Mouse (Mus musculus) kidney, embryonic 14.5 days (tissue): ENCODE measurements around the gene Mpc1. TPM values are rescaled to one million over a fixed set of nuclear protein-coding genes. Genes with fewer than 3 reads are reported as not detected.

Experiments used
- ATAC-seq: fragments of 200-750 bp; cut with Nextera tagmentation; 2 replicates; pipeline ENCODE4 v1.8.0; 2017; ENCODE audit warnings: moderate number of reproducible peaks, mild to moderate bottlenecking, moderate TSS enrichment, moderate library complexity; ENCODE audit not compliant: low FRiP score, low TSS enrichment
- H3K27ac ChIP-seq: fragments of 300-500 bp; sonication (generic); 2 replicates; pipeline ENCODE4 v1.5.1; 2014; ENCODE audit warnings: low read depth, mild to moderate bottlenecking, low read length, moderate library complexity, mixed read lengths
- H3K27me3 ChIP-seq: fragments of 300-500 bp; sonication (generic); 2 replicates; pipeline ENCODE4 v1.6.1; 2014; ENCODE audit warnings: mild to moderate bottlenecking, low read length; ENCODE audit not compliant: control insufficient read depth, insufficient read depth
- H3K36me3 ChIP-seq: fragments of 300-500 bp; sonication (generic); 2 replicates; pipeline ENCODE4 v1.6.1; 2014; ENCODE audit warnings: low read length, mixed read lengths; ENCODE audit not compliant: control insufficient read depth, insufficient read depth
- H3K4me1 ChIP-seq: fragments of 300-500 bp; sonication (generic); 2 replicates; pipeline ENCODE4 v1.6.1; 2014; ENCODE audit warnings: low read length, mixed read lengths; ENCODE audit not compliant: control insufficient read depth, insufficient read depth
- H3K4me2 ChIP-seq: fragments of 300-500 bp; sonication (generic); replicated peaks from 2 replicates; pipeline ENCODE4 v1.6.1; 2014; ENCODE audit warnings: low read depth, mild to moderate bottlenecking, low read length
- H3K4me3 ChIP-seq: fragments of 300-500 bp; sonication (generic); 2 replicates; pipeline ENCODE4 v1.5.1; 2014; ENCODE audit warnings: mild to moderate bottlenecking, low read length
- H3K9ac ChIP-seq: fragments of 300-500 bp; sonication (generic); 2 replicates; pipeline ENCODE4 v1.6.1; 2014; ENCODE audit warnings: low read depth, mild to moderate bottlenecking, low read length, moderate library complexity
- H3K9me3 ChIP-seq: fragments of 300-500 bp; sonication (generic); 2 replicates; pipeline ENCODE4 v1.6.1; 2016; ENCODE audit warnings: low read length; ENCODE audit not compliant: control insufficient read depth
- WGBS: fragments of 180-500 bp; shearing (Covaris S2); extraction: QIAGEN DNeasy Blood & Tissue Kit; methylation state at CpG from one replicate; pipeline ENCODE4 v1.1.7; 2014; 5-methylcytosine and 5-hydroxymethylcytosine counted together
- polyA plus RNA-seq: library from polyadenylated mRNA; unstranded; fragments of >200 nt; fragmentation: Nextera tagmentation; extraction: Ambion mirVana; gene quantifications from 2 replicates; pipeline ENCODE4 v1.2.1, GENCODE M21; 2014

Mpc1 gene
- polyA plus RNA-seq, 1 experiment from 2014 or later = 145 TPM

- WGBS = 97% methylated on average over 3 of the region's 3 CpGs
- no peak overlapping the region for H3K4me2 ChIP-seq
Observed at GRCm38 (mm10) chr17:8289993-8290679, 7.4 kb downstream of the Mpc1 start.

DNA sequence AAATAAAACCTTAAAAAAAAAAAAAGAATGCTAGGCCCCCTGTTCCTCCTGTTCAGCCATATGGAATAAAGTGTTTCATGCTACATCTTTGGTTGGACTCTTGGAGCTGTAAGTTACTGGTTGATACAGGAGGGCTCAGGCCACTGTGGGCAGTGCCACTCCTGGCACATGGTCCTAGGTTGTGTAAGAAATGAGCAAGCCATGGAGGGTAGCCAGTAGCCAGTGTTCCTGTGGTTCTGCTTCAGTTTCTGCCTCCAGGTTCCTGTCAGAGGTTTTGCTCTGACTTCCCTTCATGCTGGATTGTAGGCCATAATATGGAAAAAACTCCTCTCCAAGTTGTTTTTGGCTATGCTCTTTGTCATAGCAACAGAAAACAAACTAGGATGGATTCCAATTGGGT is 8.0 kb downstream of the Mpc1 start:
- Histone ChIP-seq H3K27ac (no peak overlapping the region), H3K27me3 (no peaks in the 10 kb centered on the region), H3K4me2 (no peak overlapping the region), H3K4me1 (no peaks in the 10 kb centered on the region), H3K9ac (no peak overlapping the region), H3K36me3 (no peaks in the 10 kb centered on the region), H3K9me3 (no peaks in the 10 kb centered on the region), H3K4me3 (no peak overlapping the region)
- ATAC-seq = no peak

More at GRCm38 (mm10) chr17:8289993-8290679, 7.4 kb downstream of the Mpc1 start:
- H3K9ac ChIP-seq = no peak overlapping the region
- H3K4me1 ChIP-seq = 0 out of 2 replicates have a peak, but pooled peaks cover 1% of the 10 kb centered on the region
- H3K9me3 ChIP-seq = no peaks in the 10 kb centered on the region
- no peak for ATAC-seq
- H3K4me3 ChIP-seq = no peak overlapping the region
- H3K27me3 ChIP-seq = no peaks in the 10 kb centered on the region
- H3K36me3 ChIP-seq = no peaks in the 10 kb centered on the region
- H3K27ac ChIP-seq = no peak overlapping the region

DNA sequence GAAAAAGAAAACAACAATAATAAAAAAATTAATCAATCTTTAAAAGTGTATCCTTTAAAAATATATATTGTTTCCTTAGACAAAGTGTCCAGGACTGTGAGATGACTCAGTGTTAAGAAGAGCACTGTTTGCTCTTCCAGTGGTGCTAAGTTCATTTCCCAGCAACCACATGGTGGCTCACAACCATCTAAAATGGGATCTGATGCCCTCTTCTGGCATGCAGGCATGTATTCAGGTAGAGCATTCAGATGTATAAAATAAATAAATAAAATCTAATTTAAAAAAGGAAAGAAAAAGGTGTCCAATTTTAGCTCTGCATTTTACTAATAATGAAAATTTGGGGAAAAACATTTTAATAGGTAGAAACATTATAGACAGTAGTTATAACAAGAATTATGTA is 13.1 kb downstream of the Mpc1 start:
- Histone ChIP-seq H3K9ac (no peak overlapping the region), H3K27ac (no peak overlapping the region), H3K27me3 (no peaks in the 10 kb centered on the region), H3K4me3 (no peak overlapping the region), H3K4me1 (no peaks in the 10 kb centered on the region), H3K9me3 (no peaks in the 10 kb centered on the region), H3K36me3 (no peaks in the 10 kb centered on the region; the same call in 1 of the 2 replicates), H3K4me2 (no peak overlapping the region)
- ATAC-seq = no peak

DNA sequence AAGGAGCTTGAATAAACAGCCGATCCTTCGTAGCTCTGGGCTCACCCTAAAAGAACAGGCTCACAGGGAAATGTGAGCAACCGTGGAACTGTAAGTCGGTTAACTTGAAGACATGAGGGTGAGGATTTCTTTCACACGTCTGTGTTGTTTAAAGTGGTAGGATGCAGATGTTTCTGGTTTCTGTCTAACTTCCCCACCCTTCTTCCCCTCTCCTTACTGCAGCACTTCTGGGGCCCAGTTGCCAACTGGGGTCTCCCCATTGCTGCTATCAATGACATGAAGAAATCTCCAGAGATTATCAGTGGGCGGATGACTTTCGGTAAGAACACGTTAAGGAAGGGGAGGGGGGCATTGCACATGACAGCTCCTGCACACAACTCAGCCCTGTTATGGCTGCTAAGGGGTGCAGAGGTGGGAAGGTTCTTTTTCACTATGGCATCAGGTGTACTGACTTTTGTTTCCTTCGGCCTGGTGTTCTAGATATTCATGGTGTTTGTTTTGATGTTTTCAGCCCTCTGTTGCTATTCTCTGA is 13.7 kb downstream of the Mpc1 start:
- H3K4me2 ChIP-seq = no peak overlapping the region
- H3K36me3 ChIP-seq = no peaks in the 10 kb centered on the region; the same call in 1 of the 2 replicates
- no peak overlapping the region for H3K4me3 ChIP-seq
- H3K9me3 ChIP-seq = no peaks in the 10 kb centered on the region
- no peak overlapping the region for H3K9ac ChIP-seq
- H3K4me1 ChIP-seq = no peaks in the 10 kb centered on the region
- no peaks in the 10 kb centered on the region for H3K27me3 ChIP-seq
- WGBS = 83% methylated on average over 9 of the region's 9 CpGs
- ATAC-seq = no peak
- H3K27ac ChIP-seq = no peak overlapping the region

DNA sequence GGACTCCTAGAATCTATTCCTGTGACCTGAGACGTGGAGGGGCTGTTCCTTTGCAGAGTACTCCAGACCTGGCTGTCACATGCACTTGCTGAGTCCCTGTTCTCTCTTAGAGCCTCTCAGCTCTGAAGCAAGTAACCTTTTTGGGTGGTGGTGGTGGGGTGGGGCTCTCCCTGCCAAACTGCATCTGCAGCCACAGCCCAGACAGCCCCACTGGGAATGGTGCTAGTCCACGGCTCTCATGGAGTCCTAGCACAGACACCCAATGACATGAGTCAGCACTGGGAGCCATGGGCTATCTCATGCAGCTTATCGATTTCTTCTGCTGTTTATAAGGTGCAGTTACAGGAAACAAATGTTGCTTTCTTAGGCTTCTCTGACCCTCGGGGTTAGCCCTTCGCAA is 15.0 kb downstream of the Mpc1 start:
- H3K36me3 ChIP-seq = no peaks in the 10 kb centered on the region; the same call in 1 of the 2 replicates
- H3K27ac ChIP-seq = no peak overlapping the region
- no peak overlapping the region for H3K4me2 ChIP-seq
- no peak overlapping the region for H3K9ac ChIP-seq
- no peaks in the 10 kb centered on the region for H3K4me1 ChIP-seq
- ATAC-seq = no peak
- H3K27me3 ChIP-seq = no peaks in the 10 kb centered on the region
- 80% methylated on average over 5 of the region's 5 CpGs for WGBS
- no peak overlapping the region for H3K4me3 ChIP-seq
- no peaks in the 10 kb centered on the region for H3K9me3 ChIP-seq

DNA sequence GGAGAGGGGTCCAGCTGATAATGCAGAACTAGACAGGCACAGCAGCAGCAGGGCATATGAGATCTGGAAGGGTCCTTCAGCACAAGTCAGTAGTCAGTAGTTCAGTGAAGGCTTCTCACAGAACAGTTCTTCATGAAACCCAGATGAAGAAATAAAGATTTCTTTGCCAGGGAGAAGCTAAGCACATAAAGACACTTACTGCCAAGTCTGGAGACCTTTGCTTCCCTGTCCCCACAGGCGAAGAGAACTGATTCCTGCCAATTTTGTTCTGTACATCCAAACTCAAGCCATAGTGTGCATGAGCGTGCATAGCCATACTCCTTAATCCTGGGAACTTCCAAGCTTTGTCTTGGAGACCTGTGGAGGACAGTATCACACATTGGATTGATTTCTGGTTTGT is 15.6 kb downstream of the Mpc1 start:
- Histone ChIP-seq H3K36me3 (no peaks in the 10 kb centered on the region; the same call in 1 of the 2 replicates), H3K4me1 (no peaks in the 10 kb centered on the region), H3K4me3 (no peak overlapping the region), H3K9me3 (no peaks in the 10 kb centered on the region), H3K9ac (no peak overlapping the region), H3K4me2 (no peak overlapping the region), H3K27ac (no peak overlapping the region), H3K27me3 (no peaks in the 10 kb centered on the region)
- 88% methylated on average over 2 of the region's 2 CpGs for WGBS
- ATAC-seq = no peak

GRCm38 (mm10) chr17:8299524-8299923 is 16.8 kb downstream of the Mpc1 start:
- Histone ChIP-seq H3K4me2 (no peak overlapping the region), H3K27me3 (no peaks in the 10 kb centered on the region), H3K27ac (no peak overlapping the region), H3K4me3 (no peak overlapping the region), H3K9me3 (no peaks in the 10 kb centered on the region), H3K4me1 (no peaks in the 10 kb centered on the region), H3K9ac (no peak overlapping the region), H3K36me3 (no peaks in the 10 kb centered on the region; the same call in 1 of the 2 replicates)
- no peak for ATAC-seq

- Histone ChIP-seq H3K9me3 (no peaks in the 10 kb centered on the region), H3K9ac (no peak overlapping the region), H3K4me1 (no peaks in the 10 kb centered on the region), H3K4me2 (no peak overlapping the region), H3K36me3 (no peaks in the 10 kb centered on the region; the same call in 1 of the 2 replicates), H3K27ac (no peak overlapping the region), H3K27me3 (no peaks in the 10 kb centered on the region), H3K4me3 (no peak overlapping the region)
- ATAC-seq = no peak
- 78% methylated on average over 4 of the region's 4 CpGs for WGBS
Observed at GRCm38 (mm10) chr17:8301515-8301914, 18.8 kb downstream of the Mpc1 start.

GRCm38 (mm10) chr17:8302772-8303438 is 20.2 kb downstream of the Mpc1 start:
- no peak overlapping the region for H3K4me2 ChIP-seq
- H3K9ac ChIP-seq = no peak overlapping the region
- 84% methylated on average over 7 of the region's 7 CpGs for WGBS
- no peak overlapping the region for H3K4me3 ChIP-seq
- no peaks in the 10 kb centered on the region; the same call in 1 of the 2 replicates for H3K36me3 ChIP-seq
- no peak for ATAC-seq
- no peaks in the 10 kb centered on the region for H3K4me1 ChIP-seq
- no peaks in the 10 kb centered on the region for H3K27me3 ChIP-seq
- H3K27ac ChIP-seq = no peak overlapping the region
- no peaks in the 10 kb centered on the region for H3K9me3 ChIP-seq
